Mouse (Mus musculus): Measurements from ENCODE around the gene Syncrip. TPM values are rescaled to one million over a fixed set of nuclear protein-coding genes. Genes with fewer than 3 reads are reported as not detected.
"Not testable (repeated sequence)": the region's sequence is repeated elsewhere in the genome, so short reads cannot be mapped to it uniquely, and the experiment has no call there.

Syncrip gene
- 10.7 and 24.3 TPM in 2 replicates for polyA plus RNA-seq (2012; rRNA removed)
- polyA plus RNA-seq (2014; fragmentation: Nextera tagmentation; extraction: Ambion mirVana): 47.0 and 53.4 TPM in 2 replicates

GRCm38 (mm10) chr9:88482230-88482828 is at the start of gene Syncrip:
Gene Syncrip, minus strand, starts transcription at chr9:88482574.
- peak within 1 kb of the TSS; percentile 87 to 94 for H3K4me3 ChIP-seq (ENCODE audit: insufficient read depth in 1 of 2, low read depth in 2 of 2, low read length in 2 of 2)
- under 1% methylated on average over 48 of the region's 68 CpGs for WGBS (ENCODE audit: insufficient replicate concordance)
- peaks cover 22% of the 10 kb centered on the region for H3K36me3 ChIP-seq (replicated peaks; ENCODE audit: control insufficient read depth, insufficient read depth, low read depth)
- H3K9ac ChIP-seq (replicated peaks): peak within 1 kb of the TSS; percentile 95
- peak within 1 kb of the TSS; percentile 78 for H3K27ac ChIP-seq
- not testable (repeated sequence) for H3K4me1 ChIP-seq (replicated peaks; ENCODE audit: control insufficient read depth in 2 of 2, insufficient read depth in 2 of 2, low read length in 1 of 2); H3K9me3 ChIP-seq (ENCODE audit: control insufficient read depth, low read length); H3K27me3 ChIP-seq (ENCODE audit: control insufficient read depth, insufficient read depth, low read length)
- peak; percentile 88 for ATAC-seq (ENCODE audit: insufficient read depth)
- peak; percentile 80 to 85 (median 84) for DNase-seq (ENCODE audit: low read depth in 3 of 3, low spot score in 3 of 3)
- H3K4me2 ChIP-seq (ENCODE audit: low read depth): peak within 1 kb of the TSS; percentile 97

DNA sequence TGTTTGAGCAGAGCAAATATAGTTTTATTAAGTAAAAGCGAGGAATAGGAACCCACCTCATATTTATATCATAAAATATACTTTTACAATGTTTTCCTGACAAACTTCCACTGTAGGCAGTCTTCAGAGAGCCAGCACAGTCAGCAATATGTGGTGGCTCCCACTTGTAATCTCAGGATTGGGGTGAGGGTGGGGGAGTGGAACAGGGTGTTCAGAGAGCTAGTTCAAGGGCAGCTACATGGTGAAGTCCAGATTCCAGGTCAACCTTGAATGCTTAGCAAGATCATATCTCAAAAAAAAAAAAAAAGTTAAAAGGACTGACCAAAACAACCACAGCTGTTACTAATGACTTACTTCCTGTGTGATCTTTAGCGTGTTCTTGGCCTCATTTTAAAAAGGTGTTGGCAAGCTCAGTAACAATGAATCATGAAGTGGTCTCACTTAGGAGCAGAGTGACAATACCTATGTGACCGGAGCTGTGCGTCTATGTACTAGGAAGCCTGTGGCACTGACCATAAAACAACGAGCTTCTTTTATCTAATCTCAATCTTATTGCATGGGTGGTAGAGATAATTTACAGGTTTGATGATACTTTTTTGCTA is 47.7 kb upstream of the Syncrip start:
- 56% methylated on average over 5 of the region's 5 CpGs for WGBS (ENCODE audit: insufficient replicate concordance)
- no peak overlapping the region for H3K27ac ChIP-seq
- no peak overlapping the region for H3K4me2 ChIP-seq (ENCODE audit: low read depth)
- H3K9me3 ChIP-seq (ENCODE audit: control insufficient read depth, low read length): no peaks in the 10 kb centered on the region
- DNase-seq (ENCODE audit: low read depth in 3 of 3, low spot score in 3 of 3) (no peak), ATAC-seq (ENCODE audit: insufficient read depth) (no peak)
- H3K4me1 ChIP-seq (replicated peaks; ENCODE audit: control insufficient read depth in 2 of 2, insufficient read depth in 2 of 2, low read length in 1 of 2): 0 out of 4 replicates have a peak, but pooled peaks cover 0 to 3% of the 10 kb centered on the region in 2 experiments
- no peaks in the 10 kb centered on the region for H3K36me3 ChIP-seq (replicated peaks; ENCODE audit: control insufficient read depth, insufficient read depth, low read depth)
- no peak overlapping the region for H3K9ac ChIP-seq (replicated peaks)
- no peak overlapping the region for H3K4me3 ChIP-seq (ENCODE audit: insufficient read depth in 1 of 2, low read depth in 2 of 2, low read length in 2 of 2)
- no peak for TF ChIP-seq CTCF (IDR thresholded peaks at IDR 0.05; ENCODE audit: low read depth)
- no peak for TF ChIP-seq EP300 (IDR thresholded peaks at IDR 0.05; ENCODE audit: low read depth)
- H3K27me3 ChIP-seq (ENCODE audit: control insufficient read depth, insufficient read depth, low read length): no peaks in the 10 kb centered on the region

DNA sequence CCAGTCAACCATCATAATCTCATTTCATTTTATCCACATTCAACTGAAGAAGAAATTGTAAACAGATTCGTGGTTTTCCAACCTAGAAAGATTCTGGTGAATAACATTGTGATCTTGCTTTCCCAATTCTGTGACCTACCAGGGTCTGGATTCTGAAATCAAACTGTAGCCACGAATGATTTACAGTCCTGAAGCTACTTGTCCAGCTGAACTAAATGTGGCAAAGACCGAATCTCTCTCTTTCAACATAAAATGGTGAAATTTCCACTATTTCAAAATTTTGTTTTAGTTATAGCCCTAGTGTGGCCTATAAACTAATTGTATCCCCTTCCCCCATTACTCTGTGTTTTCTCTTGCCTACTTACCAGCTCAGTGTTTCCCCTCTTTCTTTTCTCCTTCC is 47.2 kb upstream of the Syncrip start:
- H3K9me3 ChIP-seq (ENCODE audit: control insufficient read depth, low read length): no peaks in the 10 kb centered on the region
- H3K27me3 ChIP-seq (ENCODE audit: control insufficient read depth, insufficient read depth, low read length): no peaks in the 10 kb centered on the region

GRCm38 (mm10) chr9:88528736-88529135 is 46.4 kb upstream of the Syncrip start:
- Histone ChIP-seq H3K9me3 (ENCODE audit: control insufficient read depth, low read length) (no peaks in the 10 kb centered on the region), H3K4me1 (replicated peaks; ENCODE audit: control insufficient read depth in 2 of 2, insufficient read depth in 2 of 2, low read length in 1 of 2) (peaks cover 0 to 3% of the 10 kb centered on the region in 2 experiments; a peak in 3 of 4 replicates), H3K36me3 (replicated peaks; ENCODE audit: control insufficient read depth, insufficient read depth, low read depth) (no peaks in the 10 kb centered on the region), H3K9ac (replicated peaks) (no peak overlapping the region), H3K4me2 (ENCODE audit: low read depth) (no peak overlapping the region), H3K4me3 (ENCODE audit: insufficient read depth in 1 of 2, low read depth in 2 of 2, low read length in 2 of 2) (no peak overlapping the region), H3K27me3 (ENCODE audit: control insufficient read depth, insufficient read depth, low read length) (no peaks in the 10 kb centered on the region), H3K27ac (no peak overlapping the region)
- no peak for TF ChIP-seq CTCF (IDR thresholded peaks at IDR 0.05; ENCODE audit: low read depth)
- no peak for TF ChIP-seq EP300 (IDR thresholded peaks at IDR 0.05; ENCODE audit: low read depth)
- WGBS (ENCODE audit: insufficient replicate concordance): 53% methylated on average over 5 of the region's 5 CpGs
- no peak for DNase-seq (ENCODE audit: low read depth in 3 of 3, low spot score in 3 of 3)
- ATAC-seq (ENCODE audit: insufficient read depth): 0 out of 2 replicates have a peak, but pooled peaks have one; percentile 32

More for the DNA sequence above, 47.2 kb upstream of the Syncrip start:
- 69% methylated on average over 3 of the region's 3 CpGs for WGBS (ENCODE audit: insufficient replicate concordance)
- no peak for TF ChIP-seq EP300 (IDR thresholded peaks at IDR 0.05; ENCODE audit: low read depth)
- no peak for TF ChIP-seq CTCF (IDR thresholded peaks at IDR 0.05; ENCODE audit: low read depth)
- peaks cover 0 to 3% of the 10 kb centered on the region in 2 experiments; a peak in 1 of 4 replicates for H3K4me1 ChIP-seq (replicated peaks; ENCODE audit: control insufficient read depth in 2 of 2, insufficient read depth in 2 of 2, low read length in 1 of 2)
- H3K4me3 ChIP-seq (ENCODE audit: insufficient read depth in 1 of 2, low read depth in 2 of 2, low read length in 2 of 2): no peak overlapping the region
- H3K9ac ChIP-seq (replicated peaks): no peak overlapping the region
- no peak for ATAC-seq (ENCODE audit: insufficient read depth)
- H3K27ac ChIP-seq: no peak overlapping the region
- no peak overlapping the region for H3K4me2 ChIP-seq (ENCODE audit: low read depth)
- DNase-seq (ENCODE audit: low read depth in 3 of 3, low spot score in 3 of 3): no peak
- no peaks in the 10 kb centered on the region for H3K36me3 ChIP-seq (replicated peaks; ENCODE audit: control insufficient read depth, insufficient read depth, low read depth)

DNA sequence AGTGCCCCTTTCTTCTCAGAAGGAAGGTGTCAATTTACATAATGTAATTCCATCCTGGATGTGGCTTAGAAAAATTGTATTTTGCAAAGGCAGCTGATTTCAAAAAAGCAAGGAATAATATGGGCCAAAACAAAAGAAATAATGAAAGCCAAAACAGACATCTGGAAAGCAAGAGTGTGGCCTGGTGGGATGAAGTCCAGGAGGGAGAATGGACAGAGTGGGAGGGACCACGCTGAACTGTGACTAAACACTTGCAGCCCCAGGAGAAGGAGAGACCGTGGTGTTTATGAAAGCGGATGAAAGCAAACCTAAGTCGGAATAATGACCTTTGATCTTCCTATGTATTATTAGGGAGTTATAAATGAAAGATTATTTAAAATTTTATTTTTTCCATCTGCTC is 45.6 kb upstream of the Syncrip start:
- H3K4me2 ChIP-seq (ENCODE audit: low read depth): no peak overlapping the region
- H3K27me3 ChIP-seq (ENCODE audit: control insufficient read depth, insufficient read depth, low read length): no peaks in the 10 kb centered on the region
- peaks cover 0 to 3% of the 10 kb centered on the region in 2 experiments; a peak in 3 of 4 replicates for H3K4me1 ChIP-seq (replicated peaks; ENCODE audit: control insufficient read depth in 2 of 2, insufficient read depth in 2 of 2, low read length in 1 of 2)
- H3K27ac ChIP-seq: no peak overlapping the region
- 84% methylated on average over 4 of the region's 4 CpGs for WGBS (ENCODE audit: insufficient replicate concordance)
- ATAC-seq (ENCODE audit: insufficient read depth): no peak
- H3K36me3 ChIP-seq (replicated peaks; ENCODE audit: control insufficient read depth, insufficient read depth, low read depth): no peaks in the 10 kb centered on the region
- H3K4me3 ChIP-seq (ENCODE audit: insufficient read depth in 1 of 2, low read depth in 2 of 2, low read length in 2 of 2): no peak overlapping the region
- H3K9me3 ChIP-seq (ENCODE audit: control insufficient read depth, low read length): no peaks in the 10 kb centered on the region
- no peak overlapping the region for H3K9ac ChIP-seq (replicated peaks)
- no peak for DNase-seq (ENCODE audit: low read depth in 3 of 3, low spot score in 3 of 3)
- TF ChIP-seq EP300 (IDR thresholded peaks at IDR 0.05; ENCODE audit: low read depth): no peak
- TF ChIP-seq CTCF (IDR thresholded peaks at IDR 0.05; ENCODE audit: low read depth): no peak

All from liver, embryonic 14.5 days (tissue).